8 mouse cellular contexts compared by ENCODE assay signal in the genomic region with DNA sequence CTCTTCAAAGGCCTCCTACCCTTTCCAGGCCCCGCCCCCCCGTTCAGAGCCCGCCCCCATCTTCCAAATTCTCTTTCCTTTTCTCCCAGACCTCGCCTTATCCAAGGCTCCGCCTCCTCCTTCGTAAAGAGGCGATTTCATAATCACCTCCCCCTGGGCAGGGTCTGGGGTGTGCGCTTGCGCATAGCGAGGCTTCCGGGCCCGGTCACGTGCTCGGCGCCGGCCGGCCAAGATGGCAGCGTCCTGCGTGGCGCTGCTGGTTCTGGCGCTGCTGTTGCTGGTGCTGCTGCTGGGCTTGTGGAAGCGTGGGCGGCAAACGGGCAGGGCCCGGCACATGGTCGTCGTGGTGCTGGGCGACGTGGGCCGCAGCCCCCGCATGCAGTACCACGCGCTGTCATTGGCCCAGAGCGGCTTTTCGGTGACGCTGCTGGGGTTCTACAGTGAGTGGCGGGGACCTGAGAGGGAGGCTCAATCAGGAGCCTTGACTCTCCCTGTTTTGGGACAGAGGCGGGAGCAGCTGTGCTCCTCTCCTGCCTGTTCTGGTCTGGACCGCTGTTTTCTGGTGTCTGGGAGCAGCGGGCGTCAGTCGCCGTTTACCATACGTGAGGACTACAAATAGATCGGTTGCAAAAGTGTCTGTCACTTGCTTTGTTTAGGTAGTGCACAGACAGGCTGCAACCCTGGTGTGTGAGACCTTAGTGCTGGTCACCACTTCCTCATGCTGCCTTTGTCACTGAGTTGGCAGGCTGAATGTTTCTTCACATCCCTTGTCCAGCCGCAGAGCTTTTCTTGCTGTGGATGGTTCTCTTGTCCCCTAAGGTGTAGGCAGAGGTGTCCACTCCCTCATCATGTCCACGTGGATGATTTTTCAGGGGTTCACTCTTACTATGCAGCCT. TPM values are rescaled to one million over a fixed set of nuclear protein-coding genes. Genes with fewer than 3 reads are reported as not detected.
DNase-seq lines count a peak whose midpoint lies in the region; ATAC-seq and TF ChIP-seq lines count a peak whose summit lies in the region.

A gene (plus strand): TSS at position 204 of the 896 bp plus-strand sequence.

- H3K4me3 ChIP-seq in forebrain, embryonic 10.5 days: peak within 1 kb of the TSS; percentile 91
- peak within 1 kb of the TSS; percentile 92 for H3K4me3 ChIP-seq in heart, embryonic 15.5 days
- peak within 1 kb of the TSS; percentile 63 to 92 for H3K4me3 ChIP-seq in liver, embryonic 14.5 days (ENCODE audit: insufficient read depth in 1 of 2, low read depth in 2 of 2, low read length in 2 of 2)
- peak within 1 kb of the TSS; percentile 74 for H3K4me3 ChIP-seq in neural tube, embryonic 11.5 days (ENCODE audit: low read depth, low read length)
- H3K4me3 ChIP-seq in stomach, postnatal 0 days (ENCODE audit: low read depth, low read length): peak within 1 kb of the TSS; percentile 91

- no peaks in the 10 kb centered on the region for H3K9me3 ChIP-seq in forebrain, embryonic 10.5 days
- no peaks in the 10 kb centered on the region for H3K9me3 ChIP-seq in heart, embryonic 15.5 days (replicated peaks)
- H3K9me3 ChIP-seq in liver, embryonic 14.5 days (ENCODE audit: control insufficient read depth, low read length): no peaks in the 10 kb centered on the region; the same call in 1 of the 2 replicates
- H3K9me3 ChIP-seq in neural tube, embryonic 11.5 days (ENCODE audit: control insufficient read depth, low read length): no peaks in the 10 kb centered on the region
- H3K9me3 ChIP-seq in stomach, postnatal 0 days (ENCODE audit: control insufficient read depth, low read length): no peaks in the 10 kb centered on the region

- H3K27ac ChIP-seq in forebrain, embryonic 10.5 days: peak within 1 kb of the TSS; percentile 84
- H3K27ac ChIP-seq in heart, embryonic 15.5 days: peak within 1 kb of the TSS; percentile 75
- no peak within 1 kb of the TSS for H3K27ac ChIP-seq in liver, embryonic 14.5 days
- H3K27ac ChIP-seq in neural tube, embryonic 11.5 days (ENCODE audit: low read depth, low read length): no peak within 1 kb of the TSS
- peak within 1 kb of the TSS; percentile 75 for H3K27ac ChIP-seq in stomach, postnatal 0 days (replicated peaks)

- TF ChIP-seq CTCF in liver, embryonic 14.5 days (IDR thresholded peaks at IDR 0.05; ENCODE audit: low read depth): no peak
- 0 out of 2 replicates have a peak, but pooled peaks have one; percentile 21 for TF ChIP-seq CTCF in stomach, postnatal 0 days (IDR thresholded peaks at IDR 0.05; ENCODE audit: low read depth)

- DNase-seq in CD8-positive naive resting alpha-beta T cell, adult 2 months (ENCODE audit: low read depth in 2 of 2, low spot score in 2 of 2): peak; percentile 82 to 85
- DNase-seq in c-Kit-positive CD71-negative TER-119-negative erythroid progenitor cells, embryonic 14.5 days (ENCODE audit: low read depth): peak; percentile 90
- peak; percentile 93 for DNase-seq in forebrain, embryonic 10.5 days (ENCODE audit: extremely low spot score, low spot score)
- DNase-seq in kidney, postnatal 25 days: peak; percentile 95 to 97
- DNase-seq in liver, embryonic 14.5 days (ENCODE audit: low read depth in 3 of 3, low spot score in 3 of 3): peak; percentile 89 to 91 (median 91)
- DNase-seq in neural tube, embryonic 11.5 days (ENCODE audit: low spot score): peak; percentile 93
- peak; percentile 95 for DNase-seq in stomach, postnatal 0 days (ENCODE audit: low spot score)

- peak; percentile 96 for ATAC-seq in heart, embryonic 15.5 days (replicated peaks; ENCODE audit: insufficient number of reproducible peaks, insufficient read depth, low FRiP score, low read depth)
- peak; percentile 93 for ATAC-seq in liver, embryonic 14.5 days (ENCODE audit: insufficient read depth)
- ATAC-seq in neural tube, embryonic 11.5 days (ENCODE audit: insufficient read depth, low FRiP score, low TSS enrichment): peak; percentile 93
- ATAC-seq in stomach, postnatal 0 days (ENCODE audit: low FRiP score, low TSS enrichment): peak; percentile 97

- H3K4me2 ChIP-seq in heart, embryonic 15.5 days: peak within 1 kb of the TSS; percentile 85
- H3K4me2 ChIP-seq in liver, embryonic 14.5 days (ENCODE audit: low read depth): peak within 1 kb of the TSS; percentile 84
- H3K4me2 ChIP-seq in neural tube, embryonic 11.5 days (ENCODE audit: low read depth): peak within 1 kb of the TSS; percentile 82
- peak within 1 kb of the TSS; percentile 87 for H3K4me2 ChIP-seq in stomach, postnatal 0 days (replicated peaks; ENCODE audit: low read depth)

- H3K9ac ChIP-seq in heart, embryonic 15.5 days: peak within 1 kb of the TSS; percentile 81
- peak within 1 kb of the TSS; percentile 86 for H3K9ac ChIP-seq in liver, embryonic 14.5 days (replicated peaks)
- H3K9ac ChIP-seq in neural tube, embryonic 11.5 days (ENCODE audit: low read length): peak within 1 kb of the TSS; percentile 75
- H3K9ac ChIP-seq in stomach, postnatal 0 days (ENCODE audit: low read length): peak within 1 kb of the TSS; percentile 82

- TF ChIP-seq EP300 in liver, embryonic 14.5 days (IDR thresholded peaks at IDR 0.05; ENCODE audit: low read depth): no peak
- no peak for TF ChIP-seq EP300 in stomach, postnatal 0 days (optimal IDR thresholded peaks at IDR 0.05)

- H3K4me1 ChIP-seq in forebrain, embryonic 10.5 days: peaks cover 16% of the 10 kb centered on the region
- peaks cover 8% of the 10 kb centered on the region for H3K4me1 ChIP-seq in heart, embryonic 15.5 days (replicated peaks)
- peaks cover 6 to 12% of the 10 kb centered on the region in 2 experiments for H3K4me1 ChIP-seq in liver, embryonic 14.5 days (replicated peaks; ENCODE audit: control insufficient read depth in 2 of 2, insufficient read depth in 2 of 2, low read length in 1 of 2)
- peaks cover 4% of the 10 kb centered on the region; the same call in 1 of the 2 replicates for H3K4me1 ChIP-seq in neural tube, embryonic 11.5 days (ENCODE audit: control insufficient read depth, insufficient read depth, low read length)
- peaks cover 2% of the 10 kb centered on the region; the same call in 1 of the 2 replicates for H3K4me1 ChIP-seq in stomach, postnatal 0 days (replicated peaks; ENCODE audit: control insufficient read depth, insufficient read depth)

- no peaks in the 10 kb centered on the region for H3K27me3 ChIP-seq in forebrain, embryonic 10.5 days (ENCODE audit: poor library complexity, severe bottlenecking)
- H3K27me3 ChIP-seq in heart, embryonic 15.5 days: no peaks in the 10 kb centered on the region
- H3K27me3 ChIP-seq in liver, embryonic 14.5 days (ENCODE audit: control insufficient read depth, insufficient read depth, low read length): no peaks in the 10 kb centered on the region
- H3K27me3 ChIP-seq in neural tube, embryonic 11.5 days (ENCODE audit: control insufficient read depth, insufficient read depth, low read length): no peaks in the 10 kb centered on the region
- H3K27me3 ChIP-seq in stomach, postnatal 0 days (ENCODE audit: control insufficient read depth, insufficient read depth, low read length): no peaks in the 10 kb centered on the region

- H3K36me3 ChIP-seq in forebrain, embryonic 10.5 days (replicated peaks): peaks cover 6% of the 10 kb centered on the region
- 0 out of 2 replicates have a peak, but pooled peaks cover 7% of the 10 kb centered on the region for H3K36me3 ChIP-seq in heart, embryonic 15.5 days
- no peaks in the 10 kb centered on the region for H3K36me3 ChIP-seq in liver, embryonic 14.5 days (replicated peaks; ENCODE audit: control insufficient read depth, insufficient read depth, low read depth)
- H3K36me3 ChIP-seq in neural tube, embryonic 11.5 days (ENCODE audit: control insufficient read depth, insufficient read depth, low read length): no peaks in the 10 kb centered on the region
- H3K36me3 ChIP-seq in stomach, postnatal 0 days (ENCODE audit: control insufficient read depth, insufficient read depth, low read length): no peaks in the 10 kb centered on the region

- 3% methylated on average over 47 of the region's 47 CpGs for WGBS in forebrain, embryonic 10.5 days
- 1% methylated on average over 47 of the region's 47 CpGs for WGBS in heart, embryonic 15.5 days
- WGBS in liver, embryonic 14.5 days (ENCODE audit: insufficient replicate concordance): 1% methylated on average over 47 of the region's 47 CpGs
- 2% methylated on average over 47 of the region's 47 CpGs for WGBS in neural tube, embryonic 11.5 days
- 2% methylated on average over 47 of the region's 47 CpGs for WGBS in stomach, postnatal 0 days

RNA-seq across cellular contexts. Expression of the gene that starts here (rescaled TPM):
- 24.7 and 26.5 TPM in 2 replicates for polyA plus RNA-seq in forebrain, embryonic 10.5 days (2016; fragmentation: Nextera tagmentation; extraction: Ambion mirVana)
- 24.9 and 29.1 TPM in 2 replicates for polyA plus RNA-seq in heart, embryonic 15.5 days (2015; fragmentation: Nextera tagmentation; extraction: Ambion mirVana)
- polyA plus RNA-seq in liver, embryonic 14.5 days (2012; rRNA removed): 11.5 and 12.1 TPM in 2 replicates
- 11.4 and 12.5 TPM in 2 replicates for polyA plus RNA-seq in liver, embryonic 14.5 days (2014; fragmentation: Nextera tagmentation; extraction: Ambion mirVana)
- 26.1 and 26.9 TPM in 2 replicates for polyA plus RNA-seq in neural tube, embryonic 11.5 days (2014; fragmentation: Nextera tagmentation; extraction: Ambion mirVana)
- 23.0 and 23.4 TPM in 2 replicates for polyA plus RNA-seq in stomach, postnatal 0 days (2015; fragmentation: Nextera tagmentation; extraction: Ambion mirVana)

Comparison
In these comparisons a context has a peak if more than half of its experiments do, and no peak if none do; other contexts are left out.
1. H3K27ac ChIP-seq: peak in forebrain, embryonic 10.5 days (single experiment), heart, embryonic 15.5 days (single experiment) and stomach, postnatal 0 days (single experiment); none in liver, embryonic 14.5 days (single experiment) and neural tube, embryonic 11.5 days (single experiment).
2. Peak in every context shown above with its lines, with median percentiles within 50 percentile points of each other: DNase-seq, H3K4me3 ChIP-seq, ATAC-seq, H3K4me2 ChIP-seq and H3K9ac ChIP-seq.